Mouse (Mus musculus) cerebellum, adult 2 months (tissue): ENCODE measurements at regions not wholly inside any gene's neighbourhood (a gene's known extent, or its start where the extent isn't known, plus 50 kb on each side); places are given as distances from the start of the nearest gene placed in this dataset.

Experiments
- DNase-seq, 2 experiments: peaks; one replicate each; pipeline ENCODE4 v3.0.0; 2021
- H3K27ac ChIP-seq: fragments of 200-500 bp; 2 replicates; pipeline ENCODE4 v1.5.1; 2012; ENCODE audit warnings: low read length, control low read depth, inconsistent platforms; ENCODE audit not compliant: insufficient read depth
- H3K27me3 ChIP-seq: fragments of 200-500 bp; 2 replicates; pipeline ENCODE4 v1.6.1; 2012; ENCODE audit warnings: inconsistent platforms, mild to moderate bottlenecking, low read length, moderate library complexity; ENCODE audit not compliant: control insufficient read depth, insufficient read depth
- H3K4me1 ChIP-seq: fragments of 200-500 bp; 2 replicates; pipeline ENCODE4 v1.6.1; 2011; ENCODE audit warnings: low read length; ENCODE audit not compliant: control insufficient read depth, insufficient read depth
- H3K4me3 ChIP-seq: fragments of 200-500 bp; replicated peaks from 2 replicates; pipeline ENCODE3; 2011; ENCODE audit warnings: mild to moderate bottlenecking, low read depth, low read length, control low read depth; ENCODE audit not compliant: insufficient read depth
- CTCF ChIP-seq: fragments of 200-500 bp; IDR thresholded peaks from 2 replicates; pipeline ENCODE4 v1.5.1; 2011; ENCODE audit warnings: low read depth, mild to moderate bottlenecking, control low read depth, low read length, moderate library complexity, borderline replicate concordance; ENCODE audit not compliant: insufficient read depth
- POLR2A ChIP-seq: fragments of 200-500 bp; IDR thresholded peaks from 2 replicates; pipeline ENCODE4 v1.6.1; 2011; ENCODE audit warnings: low read length, control low read depth, borderline replicate concordance; ENCODE audit not compliant: insufficient read depth
- WGBS: fragments of 180-500 bp; shearing (Covaris S2); methylation state at CpG from one replicate; pipeline ENCODE4 v1.1.7; 2018; 5-methylcytosine and 5-hydroxymethylcytosine counted together

DNA sequence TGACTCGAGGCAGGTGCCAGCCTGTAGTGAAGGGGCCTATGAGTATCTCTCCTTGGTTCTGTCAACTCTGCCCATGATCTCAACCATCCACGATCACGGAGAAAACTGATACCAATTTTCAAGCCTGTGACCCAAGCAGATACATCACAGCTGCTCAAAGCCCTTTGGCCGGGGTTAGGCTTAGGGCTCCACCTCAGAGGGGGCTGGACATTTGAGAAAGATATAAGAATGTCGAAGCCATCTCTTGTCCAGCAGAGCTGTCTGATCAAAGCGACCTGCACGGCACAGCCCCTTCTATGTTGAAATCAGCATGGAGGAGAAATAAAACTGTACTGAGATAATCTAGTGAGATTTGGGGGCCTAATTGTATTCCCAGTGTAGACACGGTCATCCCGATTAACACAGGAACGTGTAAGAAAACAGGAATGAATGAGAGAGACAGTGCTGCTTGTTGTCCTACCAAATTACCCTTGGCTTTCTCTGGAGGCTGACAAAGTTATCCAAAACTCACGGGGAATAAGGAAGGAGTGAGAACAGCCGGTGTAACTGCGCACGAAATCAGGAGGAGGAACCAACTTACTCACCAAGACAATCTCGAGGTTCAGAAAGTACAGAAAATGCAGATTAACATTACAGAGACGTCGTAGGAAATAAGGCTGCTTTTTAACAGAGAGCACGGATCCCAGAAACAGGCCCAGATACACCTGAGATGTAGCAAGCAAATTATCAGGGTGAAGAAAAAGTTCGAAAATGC, 212.7 kb upstream of the Amigo2 start:
- TF ChIP-seq POLR2A (no peak), CTCF (no peak)
- 89% methylated on average over 19 of the region's 19 CpGs for WGBS

GRCm38 (mm10) chr15:97458748-97459221, 211.7 kb upstream of the Amigo2 start:
- H3K4me1 ChIP-seq, result no peaks in the 10 kb centered on the region
- no peak overlapping the region for H3K4me3 ChIP-seq
- 75% methylated on average over 11 of the region's 11 CpGs for WGBS
- H3K27me3 ChIP-seq, result no peaks in the 10 kb centered on the region
- no peak overlapping the region for H3K27ac ChIP-seq
- TF ChIP-seq CTCF (no peak), POLR2A (no peak)
- no peak for DNase-seq

More for the DNA sequence above, 212.7 kb upstream of the Amigo2 start:
- H3K27me3 ChIP-seq, result no peaks in the 10 kb centered on the region
- H3K27ac ChIP-seq, result no peak overlapping the region
- no peak for DNase-seq
- no peak overlapping the region for H3K4me3 ChIP-seq
- H3K4me1 ChIP-seq, result no peaks in the 10 kb centered on the region

GRCm38 (mm10) chr15:97458139-97458747, 211.2 kb upstream of the Amigo2 start:
- Histone ChIP-seq H3K27ac (no peak overlapping the region), H3K4me1 (no peaks in the 10 kb centered on the region), H3K27me3 (no peaks in the 10 kb centered on the region), H3K4me3 (no peak overlapping the region)
- DNase-seq, result no peak
- 50% methylated on average over 17 of the region's 17 CpGs for WGBS
- TF ChIP-seq POLR2A (no peak), CTCF (no peak)

- TF ChIP-seq CTCF (no peak), POLR2A (no peak)
Observed at GRCm38 (mm10) chr15:97457468-97457867, 210.4 kb upstream of the Amigo2 start.

DNA sequence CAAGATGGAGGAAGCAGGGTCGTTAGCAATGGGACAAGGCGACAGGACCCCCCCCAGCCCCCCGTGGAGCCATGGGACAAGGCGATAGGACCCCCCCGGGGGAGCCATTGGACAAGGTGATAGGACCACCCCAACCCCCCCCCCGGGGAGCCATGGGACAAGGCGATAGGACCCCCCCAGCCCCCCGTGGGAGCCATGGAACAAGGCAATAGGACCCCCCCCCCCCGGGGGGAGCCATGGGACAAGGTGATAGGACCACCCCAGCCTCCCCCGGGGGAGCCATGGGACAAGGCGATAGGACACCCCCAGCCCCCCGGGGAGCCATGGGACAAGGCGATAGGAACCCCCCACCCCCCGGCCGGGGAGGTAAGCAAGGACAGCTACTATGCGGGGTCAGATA, 209.9 kb upstream of the Amigo2 start:
- TF ChIP-seq CTCF (no peak), POLR2A (no peak)
- Histone ChIP-seq H3K27me3 (no peaks in the 10 kb centered on the region), H3K4me1 (no peaks in the 10 kb centered on the region), H3K4me3 (no peak overlapping the region), H3K27ac (no peak overlapping the region)
- 92% methylated on average over 16 of the region's 16 CpGs for WGBS
- peak in 1 of 2 experiments; percentile 2 for DNase-seq

More at GRCm38 (mm10) chr15:97457468-97457867, 210.4 kb upstream of the Amigo2 start:
- Histone ChIP-seq H3K27ac (no peak overlapping the region), H3K4me3 (no peak overlapping the region), H3K27me3 (no peaks in the 10 kb centered on the region), H3K4me1 (no peaks in the 10 kb centered on the region)
- 85% methylated on average over 8 of the region's 8 CpGs for WGBS
- DNase-seq, result no peak

- H3K4me1 ChIP-seq, result no peaks in the 10 kb centered on the region
- H3K4me3 ChIP-seq, result no peak overlapping the region
- no peaks in the 10 kb centered on the region for H3K27me3 ChIP-seq
- H3K27ac ChIP-seq, result no peak overlapping the region
- DNase-seq, result no peak
- 42% methylated on average over 5 of the region's 5 CpGs for WGBS
- TF ChIP-seq POLR2A, result no peak
- TF ChIP-seq CTCF, result no peak
Observed at GRCm38 (mm10) chr15:97455672-97456071, 208.6 kb upstream of the Amigo2 start.

GRCm38 (mm10) chr15:97449724-97450123, 202.6 kb upstream of the Amigo2 start:
- 89% methylated on average over 3 of the region's 3 CpGs for WGBS
- TF ChIP-seq CTCF, result no peak
- TF ChIP-seq POLR2A, result no peak
- Histone ChIP-seq H3K4me3 (no peak overlapping the region), H3K27ac (no peak overlapping the region), H3K4me1 (no peaks in the 10 kb centered on the region), H3K27me3 (no peaks in the 10 kb centered on the region)
- no peak for DNase-seq

GRCm38 (mm10) chr15:97449001-97449400, 201.9 kb upstream of the Amigo2 start:
- Histone ChIP-seq H3K4me1 (no peaks in the 10 kb centered on the region), H3K27me3 (no peaks in the 10 kb centered on the region), H3K27ac (no peak overlapping the region), H3K4me3 (no peak overlapping the region)
- TF ChIP-seq CTCF (no peak), POLR2A (no peak)
- WGBS, result 92% methylated on average over 6 of the region's 6 CpGs
- no peak for DNase-seq
